In the genomic region with DNA sequence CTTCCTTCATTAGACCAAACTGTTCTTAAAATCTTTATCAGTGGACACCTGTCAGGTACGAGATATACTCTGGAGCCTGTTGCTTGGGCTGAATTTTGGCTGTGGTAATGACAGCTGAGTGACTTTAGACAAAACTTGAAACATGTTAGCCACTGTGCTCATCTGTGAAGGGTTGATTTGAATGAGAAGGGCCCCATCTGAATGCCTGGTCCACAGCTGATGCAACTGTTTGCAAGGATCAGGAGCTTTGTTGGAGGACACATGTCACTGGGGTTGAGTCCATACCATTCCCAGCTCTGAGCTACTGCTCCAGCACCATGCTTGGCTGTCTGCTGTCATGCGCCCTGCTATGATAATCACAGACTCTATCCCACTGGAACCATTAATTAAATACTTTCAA, we compare ENCODE assay signal across 25 mouse cellular contexts. TPM values are rescaled to one million over a fixed set of nuclear protein-coding genes. Genes with fewer than 3 reads are reported as not detected.
"Had no signal": no experiment of that assay in that cellular context is flagged by ENCODE, and none has a peak within 500 bp of the region (broad histone marks: within the 10 kb centered on the region; RNA-seq: fewer than 3 reads in every experiment).

No protein-coding gene starts in this region.

- DNase-seq: kidney, adult 8-10 months; kidney, postnatal 10 days; kidney, postnatal 36 days; layer of hippocampus, postnatal 36 days; liver, postnatal 0 days; lung, embryonic 14.5 days; right cerebral cortex, adult 18-20 months; right cerebral cortex, postnatal 14 days; right cerebral cortex, postnatal 4 days; thymus, adult 18-20 months; thymus, postnatal 36 days had no signal

- H3K27ac ChIP-seq: kidney, embryonic 15.5 days; left cerebral cortex, adult 2 months; limb, embryonic 12.5 days; limb, embryonic 15.5 days; liver, embryonic 14.5 days; macrophage; midbrain, embryonic 12.5 days; midbrain, embryonic 15.5 days had no signal

- H3K27me3 ChIP-seq: kidney, embryonic 15.5 days; limb, embryonic 12.5 days; limb, embryonic 15.5 days; midbrain, embryonic 12.5 days; midbrain, embryonic 15.5 days had no signal

- H3K4me3 ChIP-seq: kidney, embryonic 15.5 days; left cerebral cortex, adult 2 months; limb, embryonic 12.5 days; limb, embryonic 15.5 days; midbrain, embryonic 12.5 days; midbrain, embryonic 15.5 days had no signal

- H3K9ac ChIP-seq: kidney, embryonic 15.5 days; limb, embryonic 12.5 days; limb, embryonic 15.5 days; liver, embryonic 14.5 days; liver, postnatal 0 days; lung, embryonic 14.5 days; midbrain, embryonic 12.5 days; midbrain, embryonic 15.5 days had no signal

- H3K4me2 ChIP-seq: kidney, embryonic 15.5 days; limb, embryonic 12.5 days; limb, embryonic 15.5 days; liver, embryonic 11.5 days; lung, embryonic 14.5 days; midbrain, embryonic 12.5 days; midbrain, embryonic 15.5 days had no signal

- H3K9me3 ChIP-seq: kidney, embryonic 15.5 days; limb, embryonic 12.5 days; limb, embryonic 15.5 days; midbrain, embryonic 12.5 days; midbrain, embryonic 15.5 days had no signal

- ATAC-seq: lung, postnatal 0 days; midbrain, embryonic 15.5 days had no signal

- H3K4me1 ChIP-seq: kidney, embryonic 15.5 days; limb, embryonic 12.5 days; limb, embryonic 15.5 days; midbrain, embryonic 12.5 days; midbrain, embryonic 15.5 days had no signal

RNA-seq across cellular contexts. Expression of gene Angptl3, which starts 25.2 kb away (rescaled TPM):
- total RNA-seq: layer of hippocampus, postnatal 10 days; left cerebral cortex, postnatal 10 days; megakaryocyte, adult 5-6 weeks had no signal
- polyA plus RNA-seq: testis, adult 2 months had no signal
